Comparison of ENCODE assay signal across 13 mouse cellular contexts in genomic region chr16:9533564-9534332, GRCm38 (mm10).
A peak's percentile ranks its signal among the peaks of the same experiment; 100 is the strongest.
DNase-seq lines count a peak whose midpoint lies in the region; ATAC-seq lines count a peak whose summit lies in the region.
"Had no signal": no experiment of that assay in that cellular context is flagged by ENCODE, and none has a peak within 500 bp of the region (broad histone marks: within the 10 kb centered on the region; RNA-seq: fewer than 3 reads in every experiment).

No protein-coding gene starts in this region.

- 35% methylated on average over 9 of the region's 9 CpGs for WGBS in embryonic facial prominence, embryonic 11.5 days
- WGBS in hindbrain, embryonic 15.5 days: 12% methylated on average over 9 of the region's 9 CpGs
- WGBS in neural tube, embryonic 12.5 days: 14% methylated on average over 9 of the region's 9 CpGs

- H3K9me3 ChIP-seq in embryonic facial prominence, embryonic 11.5 days (replicated peaks; ENCODE audit: control insufficient read depth, low read length): no peaks in the 10 kb centered on the region
- no peaks in the 10 kb centered on the region for H3K9me3 ChIP-seq in hindbrain, embryonic 15.5 days
- H3K9me3 ChIP-seq in neural tube, embryonic 12.5 days: no peaks in the 10 kb centered on the region
- H3K9me3 ChIP-seq: heart, embryonic 13.5 days; stomach, embryonic 15.5 days had no signal

- H3K27ac ChIP-seq in embryonic facial prominence, embryonic 11.5 days (replicated peaks; ENCODE audit: low read depth, low read length): no peak overlapping the region
- H3K27ac ChIP-seq in hindbrain, embryonic 15.5 days (replicated peaks): no peak overlapping the region; the same call in 1 of the 2 replicates
- no peak overlapping the region for H3K27ac ChIP-seq in neural tube, embryonic 12.5 days
- H3K27ac ChIP-seq: heart, embryonic 13.5 days; stomach, embryonic 15.5 days had no signal

- H3K4me2 ChIP-seq in embryonic facial prominence, embryonic 11.5 days (ENCODE audit: low read depth, low read length): no peak overlapping the region
- no peak overlapping the region for H3K4me2 ChIP-seq in hindbrain, embryonic 15.5 days
- H3K4me2 ChIP-seq in neural tube, embryonic 12.5 days (replicated peaks): no peak overlapping the region
- H3K4me2 ChIP-seq: heart, embryonic 13.5 days; stomach, embryonic 15.5 days had no signal

- H3K4me1 ChIP-seq in embryonic facial prominence, embryonic 11.5 days (ENCODE audit: control insufficient read depth, insufficient read depth, low read length): no peaks in the 10 kb centered on the region
- peaks cover 19% of the 10 kb centered on the region for H3K4me1 ChIP-seq in hindbrain, embryonic 15.5 days (replicated peaks)
- H3K4me1 ChIP-seq in neural tube, embryonic 12.5 days: peaks cover 8% of the 10 kb centered on the region
- H3K4me1 ChIP-seq: heart, embryonic 13.5 days; stomach, embryonic 15.5 days had no signal

- DNase-seq in brain, adult 2 months (ENCODE audit: low read depth, low spot score): peak; percentile 58
- DNase-seq in embryonic facial prominence, embryonic 11.5 days (ENCODE audit: low spot score): peak; percentile 17
- no peak for DNase-seq in MN1 (ENCODE audit: low spot score)
- no peak for DNase-seq in frontal cortex, postnatal 10 days (ENCODE audit: low spot score in 2 of 2)
- no peak for DNase-seq in thymus, postnatal 36 days
- DNase-seq: cerebellum, postnatal 25 days; lung, adult 18-20 months had no signal

- no peak overlapping the region for H3K9ac ChIP-seq in embryonic facial prominence, embryonic 11.5 days (replicated peaks; ENCODE audit: low read length)
- H3K9ac ChIP-seq in hindbrain, embryonic 15.5 days: no peak overlapping the region
- no peak overlapping the region for H3K9ac ChIP-seq in neural tube, embryonic 12.5 days
- H3K9ac ChIP-seq: heart, embryonic 13.5 days; stomach, embryonic 15.5 days had no signal

- H3K27me3 ChIP-seq in embryonic facial prominence, embryonic 11.5 days (ENCODE audit: control insufficient read depth, insufficient read depth, low read length): no peaks in the 10 kb centered on the region
- no peaks in the 10 kb centered on the region for H3K27me3 ChIP-seq in hindbrain, embryonic 15.5 days
- H3K27me3 ChIP-seq in neural tube, embryonic 12.5 days (replicated peaks): no peaks in the 10 kb centered on the region
- H3K27me3 ChIP-seq: heart, embryonic 13.5 days; stomach, embryonic 15.5 days had no signal

- 0 out of 2 replicates have a peak, but pooled peaks have one; percentile 34 for ATAC-seq in embryonic facial prominence, embryonic 11.5 days (replicated peaks; ENCODE audit: insufficient number of reproducible peaks, low FRiP score, low TSS enrichment, low read depth)
- ATAC-seq in hindbrain, embryonic 15.5 days (ENCODE audit: low FRiP score, low read depth): peak; percentile 75
- ATAC-seq in neural tube, embryonic 12.5 days (ENCODE audit: low FRiP score, low read depth): peak; percentile 70
- no peak for ATAC-seq in activated CD4-positive, CD25-positive, alpha-beta regulatory T cell, adult 4 months
- ATAC-seq: intestine, postnatal 0 days had no signal

- no peaks in the 10 kb centered on the region for H3K36me3 ChIP-seq in embryonic facial prominence, embryonic 11.5 days (replicated peaks; ENCODE audit: control insufficient read depth, insufficient read depth, low read depth, low read length)
- no peaks in the 10 kb centered on the region for H3K36me3 ChIP-seq in hindbrain, embryonic 15.5 days
- no peaks in the 10 kb centered on the region for H3K36me3 ChIP-seq in neural tube, embryonic 12.5 days
- H3K36me3 ChIP-seq: heart, embryonic 13.5 days; stomach, embryonic 15.5 days had no signal

- H3K4me3 ChIP-seq in embryonic facial prominence, embryonic 11.5 days (ENCODE audit: low read depth, low read length): no peak overlapping the region
- no peak overlapping the region for H3K4me3 ChIP-seq in hindbrain, embryonic 15.5 days
- no peak overlapping the region for H3K4me3 ChIP-seq in neural tube, embryonic 12.5 days
- H3K4me3 ChIP-seq: heart, embryonic 13.5 days; stomach, embryonic 15.5 days had no signal

Comparison
In these comparisons a context has a peak if more than half of its experiments do, and no peak if none do; other contexts are left out.
1. DNase-seq: peak in brain, adult 2 months (single experiment) and embryonic facial prominence, embryonic 11.5 days (single experiment); none in MN1 (single experiment), frontal cortex, postnatal 10 days (0 of 2) and thymus, postnatal 36 days (0 of 2).